Mouse (Mus musculus) E14TG2a.4 (cell line): ENCODE results near the gene H2-D1.

ENCODE experiments used
- CTCF ChIP-seq: conservative IDR thresholded peaks from 2 replicates; pipeline ENCODE4 v1.5.1; 2014; ENCODE audit warnings: low read length
- NANOG ChIP-seq: IDR thresholded peaks from 2 replicates; pipeline ENCODE4 v1.6.1; 2014; ENCODE audit warnings: borderline replicate concordance, low read length, mixed read lengths

GRCm38 (mm10) chr17:35272249-35272648 lies 9.7 kb downstream of the H2-D1 start:
- TF ChIP-seq CTCF (no peak), NANOG (no peak)
